Mouse (Mus musculus) T-cell, adult 2 months (primary cell): Measurements from ENCODE around the gene Lrrfip2.

ENCODE experiments used
- DNase-seq: peaks from one replicate; pipeline ENCODE4 v3.0.0; 2022; ENCODE audit warnings: low spot score

The Lrrfip2 gene

GRCm38 (mm10) chr9:111118252-111118890, 979 bp downstream of the Lrrfip2 start:
- DNase-seq: peak; percentile 18

DNA sequence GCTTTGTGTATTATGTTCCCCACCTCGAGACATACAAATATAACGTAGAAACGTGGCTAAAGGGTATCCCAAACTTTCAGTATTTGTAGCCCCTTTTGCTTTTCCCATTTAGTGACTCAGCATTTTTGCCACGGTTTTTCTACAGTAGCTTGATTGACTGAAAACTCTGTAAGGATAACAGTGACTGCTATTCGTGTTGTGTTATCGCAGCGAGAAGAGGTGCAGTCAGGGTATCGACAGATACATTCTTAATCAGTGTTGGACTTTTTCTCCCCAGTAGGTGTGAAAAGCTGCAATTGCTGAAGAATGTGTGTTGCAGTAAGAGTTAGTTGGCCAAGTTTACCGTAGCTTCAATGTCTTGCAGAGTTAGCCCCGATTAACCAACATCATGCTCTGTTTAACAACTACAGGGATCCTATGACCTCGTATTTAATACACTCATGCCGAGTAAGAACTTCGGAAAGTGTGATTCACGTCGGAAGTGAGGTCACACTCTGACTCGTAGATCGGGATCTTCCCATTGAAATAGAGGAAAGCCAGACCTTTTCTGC, 1.6 kb downstream of the Lrrfip2 start:
- DNase-seq: no peak

GRCm38 (mm10) chr9:111122446-111122845, 5.1 kb downstream of the Lrrfip2 start:
- DNase-seq: no peak

GRCm38 (mm10) chr9:111123336-111123735, 5.9 kb downstream of the Lrrfip2 start:
- DNase-seq: no peak

DNA sequence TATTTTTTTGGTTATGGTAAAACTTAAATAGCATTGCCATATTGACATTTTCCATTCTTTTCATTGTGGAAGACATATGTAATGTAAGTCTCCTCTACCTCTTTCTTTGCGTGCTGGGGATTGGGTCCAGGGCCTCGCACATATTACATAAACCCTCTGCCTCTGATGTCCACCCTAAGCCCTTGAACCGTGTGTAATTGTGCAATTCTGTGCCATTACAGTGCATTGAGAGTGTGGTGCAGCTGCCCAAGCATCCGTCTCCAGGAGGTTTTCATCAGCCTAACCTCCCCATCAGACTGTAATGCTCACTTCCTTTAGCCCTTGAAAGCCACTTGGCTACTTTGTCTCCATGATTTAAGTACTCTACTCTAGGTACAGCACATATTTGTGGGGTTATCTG, 7.0 kb downstream of the Lrrfip2 start:
- DNase-seq: no peak

DNA sequence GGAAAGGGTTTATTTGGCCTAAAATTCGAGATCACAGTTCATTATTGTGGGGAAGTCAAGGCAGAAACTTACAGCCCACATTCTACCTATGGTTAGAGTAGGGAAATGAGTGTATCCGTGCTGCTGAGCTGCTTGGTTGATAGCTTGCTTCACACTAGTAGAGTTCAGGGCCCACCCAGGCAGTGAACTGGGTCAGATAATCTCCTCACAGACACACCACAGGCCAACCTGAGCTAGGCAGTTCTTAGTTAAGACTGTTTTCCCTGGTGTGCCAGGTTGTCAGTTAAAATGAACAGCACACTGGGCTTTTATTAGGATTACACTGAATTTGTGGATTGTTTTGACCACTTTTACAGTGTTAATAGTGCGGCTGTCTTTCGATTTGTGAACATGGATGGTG, 9.3 kb downstream of the Lrrfip2 start:
- DNase-seq: no peak

- DNase-seq: no peak
These were observed 10.4 kb downstream of the Lrrfip2 start for GRCm38 (mm10) chr9:111127749-111128148.

DNA sequence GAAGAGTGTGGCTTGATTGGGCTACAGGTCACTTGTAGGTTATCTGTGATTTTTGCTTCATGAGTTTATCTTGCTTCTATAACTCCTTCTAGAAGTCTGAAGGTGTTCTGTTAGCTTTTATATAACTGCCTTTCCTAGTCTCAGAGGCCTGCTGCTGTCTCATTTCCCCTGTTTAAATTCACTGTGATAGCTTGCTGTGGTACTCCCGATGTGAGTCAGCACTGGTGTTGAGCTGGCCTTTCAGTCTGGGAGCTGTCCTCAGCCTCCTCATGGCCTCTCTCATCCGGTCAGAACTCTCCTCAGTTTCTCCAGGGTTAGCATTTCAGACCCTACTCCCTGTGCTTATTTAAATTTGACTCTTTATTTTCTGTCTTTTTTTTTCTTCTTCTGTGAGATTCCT, 12.7 kb downstream of the Lrrfip2 start:
- no peak for DNase-seq

- no peak for DNase-seq
These were observed 20.8 kb downstream of the Lrrfip2 start for GRCm38 (mm10) chr9:111138161-111138560.

DNA sequence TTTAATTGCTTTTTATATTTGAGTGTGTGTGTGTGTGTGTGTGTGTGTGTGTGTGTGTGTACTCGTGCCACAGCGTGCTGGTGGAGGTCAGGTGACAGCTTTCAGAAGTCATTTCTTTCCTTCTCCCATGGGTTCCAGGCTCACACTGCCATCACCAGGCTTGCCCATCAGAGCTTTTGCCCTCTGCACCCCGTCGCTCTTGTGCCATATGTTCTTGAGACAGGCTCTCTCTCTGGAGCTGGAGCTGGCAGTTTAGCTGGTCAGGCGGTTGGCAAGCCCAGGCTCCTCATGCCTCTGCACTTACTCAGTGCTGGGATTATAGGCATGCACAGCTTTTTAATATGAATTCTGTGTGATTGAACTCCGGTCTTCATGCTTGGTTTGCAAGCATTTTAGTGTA, 25.3 kb downstream of the Lrrfip2 start:
- no peak for DNase-seq

GRCm38 (mm10) chr9:111143387-111143786, 26.0 kb downstream of the Lrrfip2 start:
- DNase-seq: no peak

DNA sequence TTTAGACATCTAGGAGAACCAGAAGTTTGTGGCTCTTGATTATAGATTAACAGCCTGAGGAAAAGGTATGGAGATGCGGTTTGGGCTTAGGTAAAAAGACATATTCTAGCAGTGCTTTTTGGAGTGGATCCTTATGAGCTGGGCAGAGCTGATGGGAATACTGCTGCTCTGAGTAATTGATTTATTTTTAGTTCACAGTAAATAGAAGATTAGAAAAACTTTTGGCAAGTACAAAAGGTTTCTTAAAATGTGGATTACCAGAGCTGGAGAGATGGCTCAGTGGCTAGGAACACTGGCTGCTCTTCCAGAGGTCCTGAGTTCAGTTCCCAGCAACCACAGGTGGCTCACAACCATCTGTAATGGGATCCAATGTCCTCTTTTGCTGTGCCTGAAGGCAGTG, 27.3 kb downstream of the Lrrfip2 start:
- DNase-seq: no peak

GRCm38 (mm10) chr9:111145497-111146190, 28.3 kb downstream of the Lrrfip2 start:
- no peak for DNase-seq

DNA sequence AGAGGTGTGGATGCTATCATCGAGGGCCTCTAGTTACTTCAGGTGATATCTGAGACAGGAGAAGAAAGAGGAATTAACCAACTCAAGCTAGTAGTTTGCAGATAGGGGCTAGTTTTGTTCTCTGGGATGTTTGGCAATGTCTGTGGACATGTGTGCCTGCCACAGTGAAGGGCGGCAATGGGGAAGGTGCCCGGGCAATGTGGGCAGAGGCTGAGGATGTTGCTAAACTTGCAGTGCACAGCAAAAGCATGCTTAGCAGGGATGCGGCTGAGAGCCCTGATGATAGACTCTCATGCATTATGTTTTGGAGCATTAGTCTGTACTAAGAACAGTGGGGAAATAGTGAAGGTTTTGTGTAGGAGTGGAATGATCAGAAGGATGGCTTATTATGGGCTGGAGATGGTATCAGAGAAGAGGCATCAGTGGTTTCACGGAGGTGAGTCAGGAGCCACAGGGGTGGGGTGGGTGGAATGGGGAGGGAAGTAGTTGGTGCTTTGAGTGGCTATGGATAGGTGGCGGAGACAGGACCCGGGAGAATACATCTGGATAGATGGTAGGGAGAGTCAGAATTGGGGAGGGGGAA, 28.9 kb downstream of the Lrrfip2 start:
- no peak for DNase-seq

GRCm38 (mm10) chr9:111148006-111148405, 30.6 kb downstream of the Lrrfip2 start:
- no peak for DNase-seq

DNA sequence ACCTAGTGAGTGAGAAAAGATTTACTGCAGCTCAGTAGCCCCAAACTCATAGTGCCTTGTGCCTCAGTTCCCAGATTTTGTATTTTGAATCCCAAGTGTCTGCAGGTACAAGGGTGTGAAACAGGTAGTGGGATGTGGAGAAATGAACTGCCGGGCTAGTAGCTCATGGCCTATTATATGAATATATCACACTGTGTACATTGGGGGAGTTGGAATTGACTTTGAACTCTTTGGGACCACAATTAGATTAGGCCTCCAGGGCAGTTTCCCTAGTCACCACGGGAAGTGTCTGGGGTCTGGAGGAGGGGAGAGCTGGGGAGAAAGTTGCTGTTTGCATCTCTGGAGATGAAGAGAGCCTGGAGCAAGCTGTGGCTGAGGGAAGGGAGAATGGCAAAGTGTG, 31.0 kb downstream of the Lrrfip2 start:
- no peak for DNase-seq

DNA sequence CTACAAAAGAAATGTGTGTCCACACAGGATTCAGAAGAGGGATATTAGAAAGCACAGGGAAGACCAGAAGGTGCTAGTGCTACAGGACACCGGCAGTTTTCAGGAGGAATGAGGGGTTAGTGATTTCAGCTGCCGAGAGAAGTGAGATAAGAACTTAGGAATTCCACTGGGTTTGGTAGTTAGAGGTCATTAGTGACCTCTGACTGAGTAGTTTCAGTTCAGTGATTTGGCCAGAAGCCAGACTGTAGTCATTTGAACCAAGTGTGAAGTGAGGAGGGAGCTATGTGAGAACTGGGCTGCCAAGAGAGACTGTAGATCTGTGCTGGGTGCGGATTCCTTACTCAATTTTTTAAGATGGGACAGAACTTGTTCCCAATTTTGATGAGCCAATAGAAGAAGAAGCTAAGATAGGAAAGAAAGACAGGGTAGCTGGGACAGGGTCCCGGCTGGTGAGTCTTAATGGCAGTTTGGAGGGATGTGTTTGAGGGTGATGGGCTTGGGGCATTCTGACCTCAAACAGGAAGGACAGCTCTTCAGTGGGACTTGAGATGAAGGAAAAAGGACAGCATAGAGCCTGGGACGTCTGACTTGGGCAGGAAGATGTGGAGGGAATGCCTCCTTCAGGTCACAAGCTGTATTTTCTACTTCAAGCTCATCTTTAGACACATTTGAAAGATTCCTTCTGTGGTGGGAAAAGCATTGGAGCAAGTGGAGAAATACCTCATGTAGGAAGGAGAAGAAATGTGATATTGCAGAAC, 32.0 kb downstream of the Lrrfip2 start:
- DNase-seq: no peak

- DNase-seq: no peak
These were observed 35.0 kb downstream of the Lrrfip2 start for GRCm38 (mm10) chr9:111152314-111152897.

- no peak for DNase-seq
These were observed 35.6 kb downstream of the Lrrfip2 start for GRCm38 (mm10) chr9:111153026-111153425.

- DNase-seq: no peak
These were observed 38.5 kb downstream of the Lrrfip2 start for GRCm38 (mm10) chr9:111155764-111156458.

DNA sequence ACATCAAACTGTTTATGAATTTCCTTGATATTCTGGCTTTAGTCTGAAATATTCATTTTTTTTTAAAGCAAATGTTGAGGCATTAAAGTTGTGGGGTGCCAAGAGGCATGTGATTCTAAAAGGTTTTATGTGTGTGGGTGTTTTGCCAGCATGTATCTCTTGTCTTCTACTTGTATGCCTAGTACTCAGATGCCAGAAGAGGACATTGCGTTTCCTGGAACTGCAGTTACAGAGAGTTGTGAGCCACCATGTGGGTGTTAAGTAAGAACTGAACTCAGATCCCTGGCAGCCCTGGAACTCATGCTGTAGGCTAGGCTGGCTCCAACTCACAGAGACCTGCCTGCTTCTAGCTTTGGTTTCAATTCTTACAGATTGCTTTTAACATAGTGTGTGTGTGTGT, 42.2 kb downstream of the Lrrfip2 start:
- DNase-seq: no peak

- DNase-seq: no peak
These were observed 43.8 kb downstream of the Lrrfip2 start for GRCm38 (mm10) chr9:111161213-111161612.
